Mouse (Mus musculus) adipocyte (in vitro differentiated cells): Measurements from ENCODE around the gene Aldh16a1.
"Not testable (repeated sequence)": the region's sequence is repeated elsewhere in the genome, so short reads cannot be mapped to it uniquely, and the experiment has no call there.

Experiments used
- DNase-seq: peaks from one replicate; pipeline ENCODE4 v3.0.0-alpha.2; 2016; ENCODE audit warnings: low spot score

The Aldh16a1 gene

DNA sequence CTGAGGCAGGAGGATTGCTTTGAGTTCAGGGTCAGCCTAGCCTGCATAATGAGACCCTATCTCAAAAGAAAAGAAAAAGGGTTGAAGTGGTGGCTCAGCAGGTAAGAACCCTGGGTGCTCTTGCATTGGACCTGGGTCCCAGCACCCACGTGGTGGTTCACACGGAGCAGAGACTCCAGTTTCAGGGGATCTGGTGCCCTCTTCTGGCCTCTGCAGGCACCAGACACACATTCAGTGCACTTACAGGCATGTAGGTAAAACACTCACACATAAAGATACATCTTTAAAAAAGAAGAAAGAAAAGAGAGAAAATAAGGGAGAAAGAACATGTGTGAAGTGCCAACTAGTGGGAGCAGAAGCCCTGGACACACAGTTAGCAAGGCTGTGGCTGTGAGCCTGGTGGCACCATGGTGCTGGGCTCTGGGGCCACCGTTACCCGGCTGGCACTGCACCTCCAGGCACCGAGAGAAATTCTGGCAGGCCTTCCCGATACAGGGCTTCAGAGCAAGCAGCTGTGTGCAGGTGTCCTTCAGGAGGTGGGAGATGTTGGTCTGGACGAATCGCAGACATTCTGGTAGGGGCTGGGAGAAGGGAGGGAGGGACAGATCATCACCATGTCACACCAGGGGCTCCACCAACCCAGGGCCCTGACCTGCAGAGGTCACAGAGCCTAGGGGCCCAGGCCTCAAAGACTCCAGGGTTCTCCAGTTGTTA, 20.8 kb downstream of the Aldh16a1 start:
- DNase-seq: no peak

GRCm38 (mm10) chr7:45131850-45132249, 22.5 kb downstream of the Aldh16a1 start:
- DNase-seq: no peak

- no peak for DNase-seq
Measured at GRCm38 (mm10) chr7:45129776-45130512, 24.4 kb downstream of the Aldh16a1 start.

GRCm38 (mm10) chr7:45129318-45129717, 25.1 kb downstream of the Aldh16a1 start:
- peak; percentile 76 for DNase-seq

GRCm38 (mm10) chr7:45128624-45129246, 25.6 kb downstream of the Aldh16a1 start, which contains the start of gene Rpl13a:
TSS of gene Rpl13a (minus strand) at chr7:45128761.
- DNase-seq: peak; percentile 98

DNA sequence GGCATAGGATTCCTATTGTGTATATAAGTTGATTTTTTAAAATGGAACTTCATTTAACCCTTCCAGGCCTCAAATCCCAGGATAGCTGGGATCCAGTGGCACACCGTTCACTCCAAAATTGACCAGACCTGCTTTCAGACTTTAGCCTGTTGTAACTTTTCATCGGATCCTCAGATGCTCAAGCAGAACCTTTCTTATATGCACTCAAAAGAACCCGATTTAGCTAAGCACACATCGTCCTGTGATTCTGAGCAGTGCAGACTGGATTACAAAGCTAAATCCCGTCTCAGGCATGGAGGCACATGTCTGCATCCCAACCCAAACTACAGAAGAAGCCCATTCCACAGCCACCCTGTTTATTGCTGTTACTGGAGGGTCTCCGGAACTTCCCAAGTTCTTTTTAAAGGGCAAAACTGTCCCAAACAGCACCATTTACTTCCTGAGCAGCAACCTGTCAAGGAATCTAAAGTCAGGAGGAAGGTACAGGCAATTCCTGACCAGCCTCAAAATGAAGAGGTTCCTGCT, 26.6 kb downstream of the Aldh16a1 start:
- DNase-seq: no peak

DNA sequence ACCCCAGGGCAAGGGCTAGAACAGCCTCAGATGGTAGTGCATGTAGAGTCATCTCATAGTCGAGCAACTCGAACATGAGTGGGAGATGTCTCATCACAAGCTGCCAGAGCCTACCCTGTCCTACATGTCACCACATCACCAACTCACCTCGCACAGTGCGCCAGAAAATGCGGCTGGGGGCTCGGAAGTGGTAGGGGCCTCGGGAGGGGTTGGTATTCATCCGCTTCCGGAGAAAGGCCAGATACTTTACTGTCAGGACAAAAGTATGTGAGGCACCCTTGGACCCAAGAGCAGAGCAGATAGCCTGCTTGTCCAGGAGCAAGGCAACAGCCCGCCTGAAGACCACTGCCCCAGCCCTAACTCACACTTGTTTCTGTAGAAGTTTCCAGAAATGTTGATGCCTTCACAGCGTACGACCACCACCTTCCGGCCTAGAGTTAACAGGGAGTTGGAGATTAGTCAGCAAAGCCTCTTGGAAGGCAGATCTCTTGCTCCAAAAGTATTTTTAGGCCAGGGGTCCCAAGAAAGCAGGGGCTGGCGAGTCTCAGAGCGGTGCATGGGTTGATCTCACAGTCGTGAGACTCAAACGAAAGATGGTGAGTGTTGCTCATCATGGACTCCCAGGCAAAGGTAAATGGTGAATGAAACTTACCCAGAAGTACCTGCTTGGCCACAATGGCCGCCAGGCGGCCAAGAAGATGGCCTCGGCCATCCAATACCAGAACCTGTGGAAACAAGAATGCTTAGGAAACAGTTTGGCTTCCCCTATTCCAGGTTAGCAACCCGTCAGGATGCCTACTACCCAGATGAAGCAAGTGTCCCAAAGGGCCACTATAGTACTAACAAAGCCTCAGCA, 27.3 kb downstream of the Aldh16a1 start:
- peak; percentile 26 for DNase-seq

GRCm38 (mm10) chr7:45126147-45126843, 28.1 kb downstream of the Aldh16a1 start:
- DNase-seq: no peak

DNA sequence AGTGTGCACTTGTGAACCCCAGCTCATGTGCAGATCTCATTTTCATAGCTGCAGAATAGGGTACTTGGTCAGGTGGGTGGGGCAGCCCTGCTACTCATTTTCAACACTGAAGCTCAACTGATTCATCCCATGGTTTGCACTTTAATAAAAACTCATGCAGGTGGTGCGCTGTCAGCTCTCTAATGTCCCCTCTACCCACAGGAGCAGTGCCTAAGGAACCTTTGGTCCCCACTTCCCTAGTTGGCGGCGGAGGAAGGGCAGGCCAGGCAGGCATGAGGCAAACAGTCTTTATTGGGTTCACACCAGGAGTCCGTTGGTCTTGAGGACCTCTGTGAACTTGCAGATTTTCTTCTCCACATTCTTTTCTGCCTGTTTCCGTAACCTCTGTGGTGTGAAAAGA, 28.7 kb downstream of the Aldh16a1 start:
- not testable (repeated sequence) for DNase-seq

DNA sequence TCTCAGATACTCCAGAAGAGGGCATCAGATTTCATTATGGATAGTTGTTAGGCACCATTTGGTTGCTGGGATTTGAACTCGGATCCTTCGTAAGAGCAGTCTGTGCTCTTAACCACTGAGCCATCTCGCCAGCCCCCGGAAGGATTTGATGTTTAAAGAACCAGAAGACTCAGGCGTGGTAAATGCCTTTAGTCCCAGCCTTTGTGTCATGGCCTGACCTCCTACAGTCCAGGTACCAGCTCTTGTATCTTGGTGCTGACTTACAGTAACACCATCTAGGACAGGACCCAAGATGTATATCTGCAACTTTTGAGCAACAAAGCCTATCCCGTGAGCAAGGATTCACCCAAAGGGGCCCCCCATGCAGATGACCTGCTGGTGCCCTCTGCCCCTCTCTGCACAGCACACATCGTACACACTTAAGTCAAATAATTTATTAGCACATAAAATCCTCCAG, 29.2 kb downstream of the Aldh16a1 start:
- DNase-seq: peak; percentile 38

- DNase-seq: peak; percentile 99
Measured at GRCm38 (mm10) chr7:45124224-45125143, 29.9 kb downstream of the Aldh16a1 start, which contains the start of gene Rps11. TSS of gene Rps11 (minus strand) at chr7:45124439.

DNA sequence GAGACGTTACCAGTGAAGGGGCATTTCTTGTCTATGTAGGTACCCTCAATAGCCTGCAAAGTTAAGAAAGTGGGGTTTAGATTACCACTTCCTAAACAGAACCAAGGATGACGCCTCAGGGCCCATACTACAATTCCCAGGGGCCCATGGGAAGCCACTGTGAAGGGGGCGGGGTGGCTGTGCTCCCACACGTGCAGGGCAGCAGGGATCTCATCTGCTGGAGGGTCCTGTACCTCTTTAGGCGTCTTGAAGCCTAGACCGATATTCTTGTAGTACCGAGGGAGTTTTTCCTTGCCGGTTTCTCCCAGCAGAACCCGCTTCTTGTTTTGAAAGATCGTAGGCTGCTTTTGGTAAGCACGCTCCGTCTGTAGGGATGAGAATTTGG, 31.2 kb downstream of the Aldh16a1 start:
- DNase-seq: no peak

DNA sequence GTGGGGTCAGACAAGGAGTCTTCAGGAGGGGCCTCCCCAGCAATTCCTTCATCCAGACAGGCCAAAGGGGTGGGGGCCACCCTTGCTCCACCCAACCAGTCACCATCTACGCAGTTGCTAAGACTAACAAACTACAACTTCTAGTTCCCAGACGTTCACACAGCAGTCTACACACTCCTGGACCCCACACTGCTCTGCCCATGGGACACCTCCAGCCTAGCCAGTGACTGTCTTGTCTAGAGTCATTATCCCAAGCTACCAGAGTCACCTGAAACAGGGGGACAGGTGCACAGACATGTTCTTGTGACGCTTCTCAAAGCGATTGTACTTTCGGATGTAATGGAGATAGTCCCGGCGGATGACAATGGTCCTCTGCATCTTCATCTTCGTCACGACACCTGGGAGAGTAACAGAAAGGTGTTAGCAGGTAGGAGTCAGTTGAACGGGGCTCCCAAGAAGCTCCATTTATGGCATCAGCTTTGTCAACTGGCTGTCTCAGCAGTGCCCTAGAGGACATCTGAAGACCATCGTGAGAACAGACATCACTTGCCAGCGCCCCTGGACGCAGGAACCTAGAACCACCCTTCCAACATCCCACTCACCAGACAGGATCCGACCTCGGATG, 31.7 kb downstream of the Aldh16a1 start:
- no peak for DNase-seq

- DNase-seq: no peak
Measured at GRCm38 (mm10) chr7:45121966-45122365, 32.4 kb downstream of the Aldh16a1 start.

DNA sequence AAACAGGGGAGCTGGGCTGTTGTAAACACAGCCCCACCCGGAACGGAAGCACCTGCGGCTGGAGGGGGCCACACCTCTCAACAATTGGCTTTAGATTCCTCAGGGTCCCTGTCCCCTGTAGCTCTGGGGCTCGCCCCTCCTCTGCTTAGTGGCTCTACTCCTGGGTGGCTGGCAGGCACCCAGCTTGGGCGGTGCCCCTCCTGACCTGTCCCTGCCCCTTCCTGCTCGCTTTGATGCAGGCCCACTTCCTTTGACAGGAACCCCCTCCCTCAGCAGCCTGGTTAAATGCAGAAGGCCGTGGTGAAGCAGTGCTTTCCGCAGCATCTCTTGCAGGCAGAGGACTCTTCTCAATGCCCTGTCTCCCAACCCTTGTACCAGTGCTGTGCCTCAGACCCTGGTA, 33.0 kb downstream of the Aldh16a1 start:
- DNase-seq: no peak

DNA sequence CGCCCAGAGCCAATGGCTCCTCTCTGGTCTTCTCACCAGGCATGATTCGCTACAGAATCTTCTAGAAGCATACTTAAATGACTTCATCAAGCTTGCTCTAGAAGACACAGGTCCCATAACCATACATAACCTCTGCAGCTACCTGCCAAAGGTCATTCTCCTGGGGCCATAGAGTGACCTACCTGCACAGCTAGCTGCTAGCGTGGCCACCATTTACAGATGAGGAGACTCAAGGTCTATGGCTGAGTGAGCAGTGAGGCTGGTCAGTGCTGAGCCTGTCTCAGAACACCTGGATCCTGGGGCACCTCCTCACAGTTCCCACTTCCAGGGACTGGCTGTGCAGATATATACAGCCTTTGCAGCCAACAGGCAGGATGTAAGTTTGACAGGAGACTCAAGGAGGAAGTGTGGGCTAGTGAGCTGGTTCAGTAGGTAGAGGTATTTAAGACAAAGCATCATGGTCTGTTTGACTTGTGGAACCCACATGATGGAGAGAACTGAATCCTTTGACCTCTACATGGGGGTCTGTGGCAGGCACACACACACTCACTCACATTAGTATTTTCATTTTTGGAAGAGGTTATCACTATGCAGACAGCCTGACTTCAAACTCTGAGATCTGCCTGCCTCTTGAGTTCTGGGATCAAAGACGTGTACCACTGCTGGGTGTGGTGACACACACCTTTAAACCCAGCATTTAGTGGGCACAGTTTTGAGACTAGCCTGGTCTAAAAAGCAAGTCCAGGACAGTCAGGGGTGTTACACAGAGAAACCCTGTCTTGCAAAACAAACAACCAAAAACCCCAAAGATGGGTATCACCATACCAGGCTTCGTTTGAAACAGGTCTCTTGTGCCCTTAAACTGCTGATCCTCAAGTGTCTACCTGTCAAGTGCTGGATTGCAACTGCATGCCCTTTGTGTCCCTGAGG, 34.3 kb downstream of the Aldh16a1 start:
- no peak for DNase-seq

GRCm38 (mm10) chr7:45118336-45118735, 36.0 kb downstream of the Aldh16a1 start:
- no peak for DNase-seq

- DNase-seq: no peak
Measured at GRCm38 (mm10) chr7:45117566-45117965, 36.8 kb downstream of the Aldh16a1 start.
